Mouse (Mus musculus) kidney, adult 2 months (tissue): ENCODE measurements around the gene Elfn2.

Source experiments
- CTCF ChIP-seq: fragments of 200-500 bp; conservative IDR thresholded peaks from 2 replicates; pipeline ENCODE4 v1.5.1; 2011; ENCODE audit warnings: low read depth, mild to moderate bottlenecking, control low read depth, low read length, moderate library complexity, mixed read lengths; ENCODE audit not compliant: insufficient read depth, insufficient read length
- POLR2A ChIP-seq: fragments of 200-500 bp; IDR thresholded peaks from one replicate; pipeline ENCODE4 v1.6.1; 2011; ENCODE audit warnings: low read depth, low read length, control low read depth

- TF ChIP-seq CTCF = no peak
- TF ChIP-seq POLR2A = no peak
Measured at GRCm38 (mm10) chr15:78624961-78625360, 93.6 kb downstream of the Elfn2 start.
